Mouse (Mus musculus) heart, embryonic 13.5 days (tissue): ENCODE results near the gene Fam166b. TPM values are rescaled to one million over a fixed set of nuclear protein-coding genes. Genes with fewer than 3 reads are reported as not detected.

Source experiments
- ATAC-seq: fragments of 200-750 bp; cut with Nextera tagmentation; 2 replicates; pipeline ENCODE4 v1.8.0; 2017; ENCODE audit warnings: moderate TSS enrichment; ENCODE audit not compliant: insufficient number of reproducible peaks, low FRiP score, low TSS enrichment; ENCODE audit errors: extremely low read depth
- H3K27ac ChIP-seq: fragments of 300-500 bp; sonication (generic); replicated peaks from 2 replicates; pipeline ENCODE4 v1.5.1; 2015; ENCODE audit warnings: moderate library complexity, mild to moderate bottlenecking, inconsistent platforms
- H3K27me3 ChIP-seq: fragments of 300-500 bp; sonication (generic); replicated peaks from 2 replicates; pipeline ENCODE4 v1.6.1; 2015; ENCODE audit warnings: mild to moderate bottlenecking, inconsistent platforms
- H3K36me3 ChIP-seq: fragments of 300-500 bp; sonication (generic); 2 replicates; pipeline ENCODE4 v1.6.1; 2015; ENCODE audit warnings: mild to moderate bottlenecking, inconsistent platforms
- H3K4me1 ChIP-seq: fragments of 300-500 bp; sonication (generic); 2 replicates; pipeline ENCODE4 v1.6.1; 2015; ENCODE audit warnings: inconsistent platforms
- H3K4me2 ChIP-seq: fragments of 300-500 bp; sonication (generic); 2 replicates; pipeline ENCODE4 v1.6.1; 2015; ENCODE audit warnings: inconsistent platforms, mild to moderate bottlenecking, moderate library complexity
- H3K4me3 ChIP-seq: fragments of 300-500 bp; sonication (generic); 2 replicates; pipeline ENCODE4 v1.5.1; 2015; ENCODE audit warnings: moderate library complexity, mild to moderate bottlenecking, inconsistent platforms
- H3K9ac ChIP-seq: fragments of 300-500 bp; sonication (generic); 2 replicates; pipeline ENCODE4 v1.6.1; 2015; ENCODE audit warnings: inconsistent platforms, mild to moderate bottlenecking, moderate library complexity
- H3K9me3 ChIP-seq: fragments of 300-500 bp; sonication (generic); 2 replicates; pipeline ENCODE4 v1.6.1; 2016; ENCODE audit warnings: inconsistent platforms
- WGBS: fragments of 180-500 bp; shearing (Covaris S2); methylation state at CpG from one replicate; pipeline ENCODE4 v1.1.7; 2015; ENCODE audit warnings: mixed read lengths; 5-methylcytosine and 5-hydroxymethylcytosine counted together
- polyA plus RNA-seq: library from polyadenylated mRNA; unstranded; fragments of >200 nt; fragmentation: Nextera tagmentation; extraction: Ambion mirVana; gene quantifications from 2 replicates; pipeline ENCODE4 v1.2.1, GENCODE M21; 2015

Fam166b gene
- polyA plus RNA-seq, 1 experiment from 2014 or later = 0.11 TPM

DNA sequence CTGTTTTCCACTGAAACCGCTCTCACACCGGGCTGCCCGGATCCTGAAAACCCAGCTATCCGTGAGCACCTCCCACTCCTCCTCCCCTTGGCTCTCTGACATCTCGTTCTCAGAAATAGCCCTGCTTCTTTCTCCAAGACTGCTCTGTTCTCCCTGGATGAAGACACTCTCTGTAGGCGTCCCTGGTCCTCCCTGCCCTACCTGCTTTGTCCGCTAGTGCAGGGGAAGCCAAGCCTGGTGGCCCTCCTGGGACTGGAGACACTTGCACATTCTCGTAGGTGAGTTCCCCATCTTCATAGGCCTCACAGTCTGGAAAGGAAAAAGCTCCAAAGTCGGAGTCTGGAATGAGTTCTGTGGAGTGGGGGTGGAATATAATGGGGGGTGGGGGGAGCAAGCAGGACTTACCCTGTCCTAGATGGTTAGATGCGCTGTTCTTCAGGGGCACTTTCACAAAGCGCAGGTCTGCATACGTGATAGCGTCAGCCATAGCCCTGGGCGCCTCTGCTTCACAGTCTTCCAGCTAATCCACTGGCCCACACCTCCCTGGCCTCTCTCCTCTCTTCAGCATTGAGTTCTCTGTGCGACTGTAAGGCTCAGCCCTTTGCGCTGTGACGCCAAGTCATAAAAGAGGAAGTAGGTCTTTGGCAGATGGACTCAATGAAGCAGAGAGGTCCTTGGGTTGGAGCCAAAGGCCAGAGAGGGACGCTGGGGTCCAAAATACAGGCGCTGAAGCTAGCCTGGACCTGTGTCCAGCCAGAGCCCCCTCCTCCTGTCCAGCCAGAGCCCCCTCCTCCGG is 25.3 kb upstream of the Fam166b start, which contains the start of gene Cd72:
Cd72 (minus strand) TSS at position 588 of the 796 bp plus-strand sequence.
- Histone ChIP-seq H3K9me3 (no peaks in the 10 kb centered on the region), H3K9ac (peak within 1 kb of the TSS; percentile 70), H3K27me3 (peaks cover 62% of the 10 kb centered on the region), H3K36me3 (no peaks in the 10 kb centered on the region), H3K4me2 (peak within 1 kb of the TSS; percentile 69), H3K27ac (no peak within 1 kb of the TSS), H3K4me1 (peaks cover 37% of the 10 kb centered on the region), H3K4me3 (peak within 1 kb of the TSS; percentile 42)
- ATAC-seq = no peak
- WGBS = 22% methylated on average over 20 of the region's 20 CpGs

GRCm38 (mm10) chr4:43453413-43453812 is 24.5 kb upstream of the Fam166b start:
- Histone ChIP-seq H3K27ac (no peak overlapping the region), H3K4me3 (peak overlapping the region; percentile 42), H3K36me3 (peaks cover 4% of the 10 kb centered on the region), H3K27me3 (peaks cover 62% of the 10 kb centered on the region), H3K4me1 (peaks cover 37% of the 10 kb centered on the region), H3K4me2 (peak overlapping the region; percentile 69), H3K9me3 (no peaks in the 10 kb centered on the region), H3K9ac (peak overlapping the region; percentile 70)
- ATAC-seq = no peak
- 1% methylated on average over 18 of the region's 18 CpGs for WGBS

- WGBS = 37% methylated on average over 11 of the region's 11 CpGs
- Histone ChIP-seq H3K36me3 (peaks cover 15% of the 10 kb centered on the region), H3K27ac (no peak overlapping the region), H3K27me3 (peaks cover 59% of the 10 kb centered on the region), H3K9me3 (no peaks in the 10 kb centered on the region), H3K4me3 (no peak overlapping the region), H3K9ac (no peak overlapping the region), H3K4me1 (peaks cover 36% of the 10 kb centered on the region), H3K4me2 (0 out of 2 replicates have a peak overlapping the region, but pooled peaks have one; percentile 1)
- no peak for ATAC-seq
These were observed 23.4 kb upstream of the Fam166b start for GRCm38 (mm10) chr4:43452315-43452714.

DNA sequence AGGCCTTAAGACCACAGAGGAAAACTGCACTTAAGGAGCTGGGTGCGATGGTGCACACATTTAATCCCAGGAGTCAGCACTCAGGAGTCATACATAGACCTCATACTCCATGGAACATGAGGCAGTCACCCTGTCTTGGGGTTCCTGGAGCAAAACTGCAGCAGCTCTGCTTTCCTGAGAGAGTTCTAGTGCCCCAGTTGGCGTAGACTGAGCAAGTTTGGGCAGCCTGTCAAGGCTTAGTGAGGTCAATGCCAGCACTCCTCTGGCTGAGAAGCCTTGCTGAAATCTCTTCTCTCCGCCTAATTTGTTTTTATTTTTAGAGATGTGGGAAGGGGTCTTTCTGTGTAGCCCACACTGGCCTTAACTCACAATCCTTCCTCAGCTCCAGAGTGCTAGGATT is 19.6 kb upstream of the Fam166b start:
- Histone ChIP-seq H3K4me1 (peaks cover 33% of the 10 kb centered on the region), H3K4me2 (no peak overlapping the region), H3K4me3 (no peak overlapping the region), H3K27ac (no peak overlapping the region), H3K9ac (no peak overlapping the region), H3K27me3 (peaks cover 26% of the 10 kb centered on the region), H3K36me3 (peaks cover 43% of the 10 kb centered on the region), H3K9me3 (no peaks in the 10 kb centered on the region)
- WGBS = 87% methylated on average over 3 of the region's 3 CpGs
- ATAC-seq = no peak

GRCm38 (mm10) chr4:43447251-43447650 is 18.3 kb upstream of the Fam166b start:
- 89% methylated on average over 13 of the region's 13 CpGs for WGBS
- peaks cover 13% of the 10 kb centered on the region for H3K27me3 ChIP-seq
- no peak overlapping the region for H3K4me3 ChIP-seq
- H3K9ac ChIP-seq = no peak overlapping the region
- peaks cover 43% of the 10 kb centered on the region for H3K36me3 ChIP-seq
- H3K4me1 ChIP-seq = peaks cover 22% of the 10 kb centered on the region
- H3K27ac ChIP-seq = no peak overlapping the region
- no peak for ATAC-seq
- H3K9me3 ChIP-seq = no peaks in the 10 kb centered on the region
- no peak overlapping the region for H3K4me2 ChIP-seq

GRCm38 (mm10) chr4:43443511-43443910 is 14.6 kb upstream of the Fam166b start:
- ATAC-seq = no peak; the same call in 1 of the 2 replicates
- H3K4me3 ChIP-seq = peak overlapping the region; percentile 96

GRCm38 (mm10) chr4:43442456-43443361 is 13.8 kb upstream of the Fam166b start:
- Histone ChIP-seq H3K27ac (peak overlapping the region; percentile 96), H3K4me1 (peaks cover 18% of the 10 kb centered on the region), H3K36me3 (peaks cover 32% of the 10 kb centered on the region), H3K9me3 (no peaks in the 10 kb centered on the region), H3K4me2 (peak overlapping the region; percentile 97), H3K4me3 (peak overlapping the region; percentile 96), H3K9ac (peak overlapping the region; percentile 99), H3K27me3 (no peaks in the 10 kb centered on the region)
- WGBS = under 1% methylated on average over 69 of the region's 88 CpGs
- ATAC-seq = peak; percentile 64

More at GRCm38 (mm10) chr4:43443511-43443910, 14.6 kb upstream of the Fam166b start:
- Histone ChIP-seq H3K9ac (peak overlapping the region; percentile 99), H3K4me1 (peaks cover 18% of the 10 kb centered on the region), H3K27ac (peak overlapping the region; percentile 96), H3K27me3 (no peaks in the 10 kb centered on the region), H3K4me2 (peak overlapping the region; percentile 97), H3K9me3 (no peaks in the 10 kb centered on the region), H3K36me3 (peaks cover 40% of the 10 kb centered on the region)
- WGBS = 1% methylated on average over 26 of the region's 28 CpGs

DNA sequence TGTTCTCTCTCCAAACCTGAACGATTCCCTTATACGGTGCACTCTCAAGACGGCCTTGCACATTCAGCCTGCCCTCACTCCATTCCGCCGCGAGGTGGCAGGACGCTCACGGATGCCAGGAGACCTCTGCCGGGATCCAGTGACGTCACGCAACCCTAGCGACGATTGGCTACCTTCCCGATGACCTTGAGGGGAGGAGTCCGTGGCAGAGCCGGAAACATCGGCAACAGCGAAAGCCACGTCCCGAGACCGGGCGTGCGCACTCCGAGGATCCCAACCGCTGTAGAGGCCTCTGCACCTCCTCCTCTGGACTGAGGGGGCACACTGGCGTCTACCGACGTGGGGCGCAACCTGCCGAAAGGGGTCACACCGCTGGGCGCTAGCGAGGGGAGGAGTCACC is 13.1 kb upstream of the Fam166b start:
- Histone ChIP-seq H3K27me3 (no peaks in the 10 kb centered on the region), H3K9me3 (no peaks in the 10 kb centered on the region), H3K9ac (peak overlapping the region; percentile 99), H3K27ac (peak overlapping the region; percentile 96), H3K36me3 (peaks cover 25% of the 10 kb centered on the region), H3K4me2 (peak overlapping the region; percentile 97), H3K4me1 (peaks cover 18% of the 10 kb centered on the region), H3K4me3 (peak overlapping the region; percentile 96)
- ATAC-seq = peak; percentile 90
- under 1% methylated on average over 33 of the region's 33 CpGs for WGBS

GRCm38 (mm10) chr4:43441639-43442038 is 12.7 kb upstream of the Fam166b start, which contains the start of gene Tesk1:
TSS of gene Tesk1 (plus strand) at chr4:43441939.
- peaks cover 18% of the 10 kb centered on the region for H3K4me1 ChIP-seq
- WGBS = 25% methylated on average over 4 of the region's 4 CpGs

DNA sequence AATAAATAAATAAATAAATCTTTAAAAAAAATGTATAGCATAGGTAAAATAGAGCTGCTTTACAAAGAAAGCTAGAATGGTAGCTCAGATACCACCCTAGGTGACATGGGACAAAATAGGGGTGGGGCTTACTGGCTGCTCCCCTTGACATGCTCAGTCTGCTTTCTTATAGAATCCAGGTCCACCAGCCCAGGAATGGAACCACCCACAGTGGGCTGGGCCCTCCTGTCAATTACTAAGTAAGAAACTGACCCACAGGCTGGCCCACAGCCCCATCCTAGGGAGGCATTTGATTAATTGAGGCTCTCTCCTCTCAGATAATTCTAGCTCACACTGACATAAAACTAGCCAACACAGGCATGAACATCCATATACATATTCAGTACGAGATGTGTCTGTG is 3.9 kb upstream of the Fam166b start:
- no peaks in the 10 kb centered on the region for H3K36me3 ChIP-seq
- 78% methylated on average over 1 of the region's 1 CpGs for WGBS
- no peak overlapping the region for H3K4me2 ChIP-seq
- no peaks in the 10 kb centered on the region for H3K9me3 ChIP-seq
- H3K4me3 ChIP-seq = no peak overlapping the region
- peaks cover 21% of the 10 kb centered on the region for H3K27me3 ChIP-seq
- no peak overlapping the region for H3K9ac ChIP-seq
- no peak for ATAC-seq
- no peak overlapping the region for H3K27ac ChIP-seq
- peaks cover 16% of the 10 kb centered on the region for H3K4me1 ChIP-seq

More at GRCm38 (mm10) chr4:43441639-43442038, 12.7 kb upstream of the Fam166b start, which contains the start of gene Tesk1:
- ATAC-seq = no peak
- H3K36me3 ChIP-seq = peaks cover 21% of the 10 kb centered on the region
- H3K4me3 ChIP-seq = peak within 1 kb of the TSS; percentile 96
- H3K9ac ChIP-seq = peak within 1 kb of the TSS; percentile 99
- H3K27me3 ChIP-seq = no peaks in the 10 kb centered on the region
- peak within 1 kb of the TSS; percentile 96 for H3K27ac ChIP-seq
- H3K9me3 ChIP-seq = no peaks in the 10 kb centered on the region
- peak within 1 kb of the TSS; percentile 97 for H3K4me2 ChIP-seq

GRCm38 (mm10) chr4:43431690-43432089 is 2.8 kb upstream of the Fam166b start:
- no peak for ATAC-seq

More at GRCm38 (mm10) chr4:43431690-43432089, 2.8 kb upstream of the Fam166b start:
- Histone ChIP-seq H3K27ac (peak overlapping the region; percentile 70), H3K27me3 (peaks cover 32% of the 10 kb centered on the region), H3K9ac (no peak overlapping the region), H3K4me3 (no peak overlapping the region), H3K4me2 (peak overlapping the region; percentile 42), H3K4me1 (peaks cover 22% of the 10 kb centered on the region), H3K9me3 (no peaks in the 10 kb centered on the region), H3K36me3 (peaks cover 6% of the 10 kb centered on the region)
- WGBS = 7% methylated on average over 4 of the region's 4 CpGs
